Mouse (Mus musculus) E14TG2a.4 (cell line): ENCODE results near the gene Xylt1.

Experiments
- CTCF ChIP-seq: conservative IDR thresholded peaks from 2 replicates; pipeline ENCODE4 v1.5.1; 2014; ENCODE audit warnings: low read length
- NANOG ChIP-seq: IDR thresholded peaks from 2 replicates; pipeline ENCODE4 v1.6.1; 2014; ENCODE audit warnings: borderline replicate concordance, low read length, mixed read lengths

DNA sequence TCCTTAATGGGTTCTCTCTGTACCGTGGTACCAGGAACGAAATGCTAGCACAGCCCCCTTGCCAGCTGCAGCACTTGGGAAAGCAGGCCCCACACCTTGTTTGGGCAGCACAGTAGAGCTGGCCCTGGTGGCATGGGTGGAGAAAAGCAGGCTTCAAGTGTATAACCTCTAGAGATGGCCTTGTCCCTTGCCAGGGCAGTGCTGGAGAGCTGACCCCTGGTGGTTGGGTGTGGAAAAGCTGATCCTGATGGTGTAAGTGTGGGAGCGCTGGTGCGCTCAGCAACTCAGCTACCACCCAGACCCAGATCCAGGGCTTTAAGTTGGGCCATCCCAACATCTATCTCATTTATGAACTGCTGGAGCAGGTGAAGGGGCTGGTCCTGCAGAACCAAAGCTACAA lies 314.8 kb downstream of the Xylt1 start:
- no peak for TF ChIP-seq CTCF
- TF ChIP-seq NANOG, result no peak
